Mouse (Mus musculus): ENCODE measurements around the gene Fam172a.

DNA sequence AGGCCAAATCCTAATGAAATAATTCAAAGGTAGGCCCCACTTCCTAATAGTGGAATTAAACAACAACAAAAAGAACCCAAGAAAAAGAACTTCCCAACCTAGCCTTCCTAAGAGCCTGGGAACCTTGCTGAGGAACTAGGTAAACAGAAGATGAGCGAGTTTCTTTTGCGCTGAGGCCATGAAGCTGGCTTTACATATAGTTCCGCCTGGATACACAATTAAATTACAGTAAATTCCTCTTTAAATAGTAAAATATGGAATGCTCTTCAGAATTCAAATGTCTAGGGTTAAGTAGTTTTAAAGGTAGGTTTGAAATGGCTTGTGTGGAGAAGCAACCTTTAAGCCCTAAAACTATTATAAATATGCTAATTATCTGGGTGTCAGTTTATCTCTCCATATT lies 478.4 kb downstream of the Fam172a start:
- no peak for TF ChIP-seq CTCF (IDR thresholded peaks at IDR 0.05; ENCODE audit: borderline replicate concordance, extremely low read depth, insufficient read depth, insufficient read length)
- TF ChIP-seq POLR2A (IDR thresholded peaks at IDR 0.05; ENCODE audit: borderline replicate concordance, extremely low read depth, insufficient read depth, insufficient read length, poor library complexity, severe bottlenecking), result no peak
